Mouse (Mus musculus): ENCODE data around the gene Ripor3. TPM values are rescaled to one million over a fixed set of nuclear protein-coding genes. Genes with fewer than 3 reads are reported as not detected.

Gene Ripor3
- polyA plus RNA-seq, 1 experiment from 2014 or later, result 9.2 TPM

- H3K27ac ChIP-seq, result no peak overlapping the region
- ATAC-seq (ENCODE audit: insufficient number of reproducible peaks, low FRiP score, low TSS enrichment, low read depth), result no peak
- peaks cover 13% of the 10 kb centered on the region for H3K36me3 ChIP-seq
- no peak overlapping the region for H3K4me2 ChIP-seq
- no peak overlapping the region for H3K4me3 ChIP-seq
- 37% methylated on average over 3 of the region's 3 CpGs for WGBS
- H3K9me3 ChIP-seq, result no peaks in the 10 kb centered on the region
- H3K4me1 ChIP-seq, result peaks cover 31% of the 10 kb centered on the region
- no peak overlapping the region for H3K9ac ChIP-seq
- no peaks in the 10 kb centered on the region for H3K27me3 ChIP-seq
Measured at GRCm38 (mm10) chr2:167984946-167985345, 25.5 kb downstream of the Ripor3 start.

- no peaks in the 10 kb centered on the region for H3K27me3 ChIP-seq
- no peak overlapping the region for H3K4me3 ChIP-seq
- peaks cover 18% of the 10 kb centered on the region for H3K36me3 ChIP-seq
- no peaks in the 10 kb centered on the region for H3K9me3 ChIP-seq
- peaks cover 25% of the 10 kb centered on the region for H3K4me1 ChIP-seq
- H3K4me2 ChIP-seq, result no peak overlapping the region
- no peak for ATAC-seq (ENCODE audit: insufficient number of reproducible peaks, low FRiP score, low TSS enrichment, low read depth)
- no peak overlapping the region for H3K27ac ChIP-seq
- H3K9ac ChIP-seq, result no peak overlapping the region
- WGBS, result 75% methylated on average over 5 of the region's 5 CpGs
Measured at GRCm38 (mm10) chr2:167984371-167984770, 26.0 kb downstream of the Ripor3 start.

GRCm38 (mm10) chr2:167982646-167983045, 27.8 kb downstream of the Ripor3 start:
- Histone ChIP-seq H3K4me2 (no peak overlapping the region), H3K4me1 (peaks cover 9% of the 10 kb centered on the region), H3K36me3 (peaks cover 36% of the 10 kb centered on the region), H3K4me3 (no peak overlapping the region), H3K9ac (no peak overlapping the region), H3K27ac (no peak overlapping the region), H3K27me3 (no peaks in the 10 kb centered on the region), H3K9me3 (no peaks in the 10 kb centered on the region)
- WGBS, result 58% methylated on average over 9 of the region's 9 CpGs
- no peak for ATAC-seq (ENCODE audit: insufficient number of reproducible peaks, low FRiP score, low TSS enrichment, low read depth)

GRCm38 (mm10) chr2:167980391-167980790, 30.0 kb downstream of the Ripor3 start:
- H3K27ac ChIP-seq, result no peak overlapping the region
- H3K9me3 ChIP-seq, result no peaks in the 10 kb centered on the region
- H3K36me3 ChIP-seq, result peaks cover 58% of the 10 kb centered on the region
- H3K9ac ChIP-seq, result no peak overlapping the region
- no peak overlapping the region for H3K4me3 ChIP-seq
- ATAC-seq (ENCODE audit: insufficient number of reproducible peaks, low FRiP score, low TSS enrichment, low read depth), result no peak
- H3K27me3 ChIP-seq, result no peaks in the 10 kb centered on the region
- 75% methylated on average over 10 of the region's 10 CpGs for WGBS
- H3K4me2 ChIP-seq, result no peak overlapping the region
- H3K4me1 ChIP-seq, result no peaks in the 10 kb centered on the region; the same call in 1 of the 2 replicates

GRCm38 (mm10) chr2:167978271-167978670, 32.1 kb downstream of the Ripor3 start:
- no peak overlapping the region for H3K27ac ChIP-seq
- no peak overlapping the region for H3K9ac ChIP-seq
- no peaks in the 10 kb centered on the region for H3K27me3 ChIP-seq
- peaks cover 78% of the 10 kb centered on the region for H3K36me3 ChIP-seq
- no peaks in the 10 kb centered on the region for H3K9me3 ChIP-seq
- no peaks in the 10 kb centered on the region; the same call in 1 of the 2 replicates for H3K4me1 ChIP-seq
- no peak overlapping the region for H3K4me2 ChIP-seq
- no peak overlapping the region for H3K4me3 ChIP-seq
- ATAC-seq (ENCODE audit: insufficient number of reproducible peaks, low FRiP score, low TSS enrichment, low read depth), result no peak
- WGBS, result 92% methylated on average over 10 of the region's 10 CpGs

- Histone ChIP-seq H3K36me3 (peaks cover 91% of the 10 kb centered on the region), H3K9ac (no peak overlapping the region), H3K27me3 (no peaks in the 10 kb centered on the region), H3K4me3 (no peak overlapping the region), H3K4me1 (no peaks in the 10 kb centered on the region; the same call in 1 of the 2 replicates), H3K27ac (no peak overlapping the region), H3K4me2 (no peak overlapping the region), H3K9me3 (no peaks in the 10 kb centered on the region)
- no peak for ATAC-seq (ENCODE audit: insufficient number of reproducible peaks, low FRiP score, low TSS enrichment, low read depth)
- WGBS, result 90% methylated on average over 12 of the region's 12 CpGs
Measured at GRCm38 (mm10) chr2:167975746-167976145, 34.7 kb downstream of the Ripor3 start.

- Histone ChIP-seq H3K4me2 (no peak overlapping the region), H3K36me3 (peaks cover 89% of the 10 kb centered on the region), H3K4me3 (no peak overlapping the region), H3K27me3 (no peaks in the 10 kb centered on the region), H3K4me1 (no peaks in the 10 kb centered on the region), H3K27ac (no peak overlapping the region), H3K9me3 (no peaks in the 10 kb centered on the region), H3K9ac (no peak overlapping the region)
- 35% methylated on average over 1 of the region's 1 CpGs for WGBS
- ATAC-seq (ENCODE audit: insufficient number of reproducible peaks, low FRiP score, low TSS enrichment, low read depth), result no peak
Measured at GRCm38 (mm10) chr2:167972809-167973208, 37.6 kb downstream of the Ripor3 start.

GRCm38 (mm10) chr2:167972146-167972545, 38.3 kb downstream of the Ripor3 start:
- Histone ChIP-seq H3K27ac (no peak overlapping the region), H3K36me3 (peaks cover 89% of the 10 kb centered on the region), H3K9me3 (no peaks in the 10 kb centered on the region), H3K4me2 (no peak overlapping the region), H3K4me3 (no peak overlapping the region), H3K4me1 (no peaks in the 10 kb centered on the region), H3K9ac (no peak overlapping the region), H3K27me3 (no peaks in the 10 kb centered on the region)
- no peak for ATAC-seq (ENCODE audit: insufficient number of reproducible peaks, low FRiP score, low TSS enrichment, low read depth)
- WGBS, result 77% methylated on average over 5 of the region's 5 CpGs

GRCm38 (mm10) chr2:167969851-167970541, 40.4 kb downstream of the Ripor3 start:
- no peak for ATAC-seq (ENCODE audit: insufficient number of reproducible peaks, low FRiP score, low TSS enrichment, low read depth)
- H3K36me3 ChIP-seq, result peaks cover 89% of the 10 kb centered on the region

GRCm38 (mm10) chr2:167968504-167968903, 41.9 kb downstream of the Ripor3 start:
- peaks cover 88% of the 10 kb centered on the region for H3K36me3 ChIP-seq
- H3K9me3 ChIP-seq, result no peaks in the 10 kb centered on the region
- WGBS, result 91% methylated on average over 7 of the region's 7 CpGs
- H3K9ac ChIP-seq, result no peak overlapping the region
- H3K4me2 ChIP-seq, result no peak overlapping the region
- no peak for ATAC-seq (ENCODE audit: insufficient number of reproducible peaks, low FRiP score, low TSS enrichment, low read depth)
- H3K4me1 ChIP-seq, result no peaks in the 10 kb centered on the region
- no peak overlapping the region for H3K27ac ChIP-seq
- H3K27me3 ChIP-seq, result no peaks in the 10 kb centered on the region
- no peak overlapping the region for H3K4me3 ChIP-seq

More at GRCm38 (mm10) chr2:167969851-167970541, 40.4 kb downstream of the Ripor3 start:
- H3K4me2 ChIP-seq, result no peak overlapping the region
- no peaks in the 10 kb centered on the region for H3K4me1 ChIP-seq
- H3K9me3 ChIP-seq, result no peaks in the 10 kb centered on the region
- no peak overlapping the region for H3K27ac ChIP-seq
- no peak overlapping the region for H3K4me3 ChIP-seq
- no peak overlapping the region for H3K9ac ChIP-seq
- H3K27me3 ChIP-seq, result no peaks in the 10 kb centered on the region
- WGBS, result 77% methylated on average over 10 of the region's 10 CpGs

GRCm38 (mm10) chr2:167965911-167966310, 44.5 kb downstream of the Ripor3 start:
- no peak overlapping the region for H3K4me2 ChIP-seq
- no peak for ATAC-seq (ENCODE audit: insufficient number of reproducible peaks, low FRiP score, low TSS enrichment, low read depth)
- no peaks in the 10 kb centered on the region for H3K9me3 ChIP-seq
- WGBS, result 92% methylated on average over 3 of the region's 3 CpGs
- no peaks in the 10 kb centered on the region; the same call in 1 of the 2 replicates for H3K4me1 ChIP-seq
- no peak overlapping the region for H3K4me3 ChIP-seq
- H3K27ac ChIP-seq, result no peak overlapping the region
- no peak overlapping the region for H3K9ac ChIP-seq
- no peaks in the 10 kb centered on the region for H3K27me3 ChIP-seq
- H3K36me3 ChIP-seq, result peaks cover 70% of the 10 kb centered on the region

- Histone ChIP-seq H3K9me3 (no peaks in the 10 kb centered on the region), H3K27ac (no peak overlapping the region), H3K4me2 (no peak overlapping the region), H3K27me3 (no peaks in the 10 kb centered on the region), H3K4me1 (no peaks in the 10 kb centered on the region; the same call in 1 of the 2 replicates), H3K36me3 (peaks cover 57% of the 10 kb centered on the region), H3K4me3 (no peak overlapping the region), H3K9ac (no peak overlapping the region)
- no peak for ATAC-seq (ENCODE audit: insufficient number of reproducible peaks, low FRiP score, low TSS enrichment, low read depth)
- 94% methylated on average over 9 of the region's 9 CpGs for WGBS
Measured at GRCm38 (mm10) chr2:167964320-167964719, 46.1 kb downstream of the Ripor3 start.
